Mouse (Mus musculus) lung, postnatal 0 days (tissue): Measurements from ENCODE around the gene Sncb.

ENCODE experiments used
- CTCF ChIP-seq: IDR thresholded peaks from 2 replicates; pipeline ENCODE4 v1.5.1; 2016; ENCODE audit warnings: antibody characterized with exemption, mild to moderate bottlenecking
- EP300 ChIP-seq: IDR thresholded peaks from 2 replicates; pipeline ENCODE4 v1.6.1; 2016; ENCODE audit warnings: antibody characterized with exemption, mild to moderate bottlenecking, control low read depth

- TF ChIP-seq CTCF (no peak), EP300 (no peak)
Measured at GRCm38 (mm10) chr13:54760164-54760795, 6.1 kb downstream of the Sncb start.
